Mouse (Mus musculus) heart, adult 8-10 months (tissue): ENCODE measurements around the gene Rap1b. TPM values are rescaled to one million over a fixed set of nuclear protein-coding genes. Genes with fewer than 3 reads are reported as not detected.

Source experiments
- DNase-seq: peaks from one replicate; pipeline ENCODE4 v3.0.0; 2022; ENCODE audit warnings: low spot score
- total RNA-seq, 4 experiments: library from RNA; stranded (reverse); gene quantifications; 2 replicates each; pipeline ENCODE4 v1.2.4; 2022

Gene Rap1b
- total RNA-seq, 4 experiments from 2014 or later, result 38.8 to 47.5 (median 44.8) TPM

- no peak for DNase-seq
Measured at GRCm38 (mm10) chr10:117823321-117823720, 22.5 kb downstream of the Rap1b start.

- no peak for DNase-seq
Measured at GRCm38 (mm10) chr10:117818600-117818999, 27.2 kb downstream of the Rap1b start.

- no peak for DNase-seq
Measured at GRCm38 (mm10) chr10:117816721-117817120, 29.1 kb downstream of the Rap1b start.

- no peak for DNase-seq
Measured at GRCm38 (mm10) chr10:117812501-117812900, 33.3 kb downstream of the Rap1b start.

GRCm38 (mm10) chr10:117811555-117811954 is 34.3 kb downstream of the Rap1b start:
- no peak for DNase-seq

- no peak for DNase-seq
Measured at GRCm38 (mm10) chr10:117810506-117810905, 35.3 kb downstream of the Rap1b start.

- DNase-seq, result no peak
Measured at GRCm38 (mm10) chr10:117808068-117808467, 37.8 kb downstream of the Rap1b start.

GRCm38 (mm10) chr10:117805919-117806318 is 39.9 kb downstream of the Rap1b start:
- DNase-seq, result no peak

GRCm38 (mm10) chr10:117803870-117804850 is 41.7 kb downstream of the Rap1b start:
- no peak for DNase-seq

- no peak for DNase-seq
Measured at GRCm38 (mm10) chr10:117801886-117802285, 43.9 kb downstream of the Rap1b start.

GRCm38 (mm10) chr10:117799806-117800205 is 46.0 kb downstream of the Rap1b start:
- no peak for DNase-seq

- DNase-seq, result no peak
Measured at GRCm38 (mm10) chr10:117798436-117799035, 47.3 kb downstream of the Rap1b start.

GRCm38 (mm10) chr10:117797684-117798083 is 48.2 kb downstream of the Rap1b start:
- no peak for DNase-seq

GRCm38 (mm10) chr10:117797106-117797505 is 48.7 kb downstream of the Rap1b start:
- no peak for DNase-seq

GRCm38 (mm10) chr10:117796181-117796580 is 49.7 kb downstream of the Rap1b start:
- DNase-seq, result no peak

- no peak for DNase-seq
Measured at GRCm38 (mm10) chr10:117795206-117795605, 50.6 kb downstream of the Rap1b start.

- DNase-seq, result no peak
Measured at GRCm38 (mm10) chr10:117793436-117794030, 52.3 kb downstream of the Rap1b start.

- DNase-seq, result peak; percentile 100
Measured at GRCm38 (mm10) chr10:117792141-117793091, 53.4 kb downstream of the Rap1b start, which contains the start of gene Nup107. TSS of gene Nup107 (minus strand) at chr10:117792705.

- no peak for DNase-seq
Measured at GRCm38 (mm10) chr10:117791171-117791470, 54.7 kb downstream of the Rap1b start.

- DNase-seq, result no peak
Measured at GRCm38 (mm10) chr10:117790421-117791170, 55.2 kb downstream of the Rap1b start.

- DNase-seq, result no peak
Measured at GRCm38 (mm10) chr10:117790011-117790410, 55.8 kb downstream of the Rap1b start.
